Mouse (Mus musculus) retina, postnatal 7 days (tissue): Measurements from ENCODE around the gene Ensa.
"Not testable (repeated sequence)": the region's sequence is repeated elsewhere in the genome, so short reads cannot be mapped to it uniquely, and the experiment has no call there.

Experiments
- DNase-seq: peaks from one replicate; pipeline ENCODE4 v3.0.0-alpha.2; 2012; ENCODE audit warnings: low read depth, low spot score

Gene Ensa

GRCm38 (mm10) chr3:95624628-95625503 is at the start of gene Ensa:
Gene Ensa (plus strand): TSS chr3:95624993.
- DNase-seq: peak; percentile 97

GRCm38 (mm10) chr3:95587754-95588603 is 36.8 kb upstream of the Ensa start:
- no peak for DNase-seq

GRCm38 (mm10) chr3:95588604-95589086 is 36.1 kb upstream of the Ensa start, which contains the start of gene Golph3l:
Gene Golph3l (plus strand): TSS chr3:95588934.
- peak; percentile 90 for DNase-seq

GRCm38 (mm10) chr3:95598734-95599133 is 26.1 kb upstream of the Ensa start:
- DNase-seq: no peak

- DNase-seq: no peak
Observed at GRCm38 (mm10) chr3:95601287-95601686, 23.5 kb upstream of the Ensa start.

GRCm38 (mm10) chr3:95606096-95606495 is 18.7 kb upstream of the Ensa start:
- DNase-seq: no peak

GRCm38 (mm10) chr3:95609195-95609594 is 15.6 kb upstream of the Ensa start:
- DNase-seq: no peak

GRCm38 (mm10) chr3:95613996-95614395 is 10.8 kb upstream of the Ensa start:
- no peak for DNase-seq

- DNase-seq: no peak
Observed at GRCm38 (mm10) chr3:95618511-95618910, 6.3 kb upstream of the Ensa start.

GRCm38 (mm10) chr3:95621241-95621640 is 3.6 kb upstream of the Ensa start:
- no peak for DNase-seq

GRCm38 (mm10) chr3:95622421-95622820 is 2.4 kb upstream of the Ensa start:
- DNase-seq: not testable (repeated sequence)

GRCm38 (mm10) chr3:95623551-95623950 is 1.2 kb upstream of the Ensa start:
- no peak for DNase-seq

GRCm38 (mm10) chr3:95623991-95624515 is 740 bp upstream of the Ensa start:
- not testable (repeated sequence) for DNase-seq

GRCm38 (mm10) chr3:95627763-95628162 is 3.0 kb downstream of the Ensa start:
- no peak for DNase-seq

GRCm38 (mm10) chr3:95629755-95630154 is 5.0 kb downstream of the Ensa start:
- DNase-seq: no peak

GRCm38 (mm10) chr3:95630856-95631255 is 6.1 kb downstream of the Ensa start:
- DNase-seq: no peak

GRCm38 (mm10) chr3:95631304-95631703 is 6.5 kb downstream of the Ensa start:
- no peak for DNase-seq

GRCm38 (mm10) chr3:95632648-95633588 is 8.1 kb downstream of the Ensa start:
- DNase-seq: no peak

- DNase-seq: no peak
Observed at GRCm38 (mm10) chr3:95635636-95636035, 10.8 kb downstream of the Ensa start.

- DNase-seq: no peak
Observed at GRCm38 (mm10) chr3:95636072-95636471, 11.3 kb downstream of the Ensa start.

- DNase-seq: no peak
Observed at GRCm38 (mm10) chr3:95639694-95640093, 14.9 kb downstream of the Ensa start.
